Mouse (Mus musculus): Measurements from ENCODE around the gene Ticrr.

GRCm38 (mm10) chr7:79710130-79710607, 50.2 kb downstream of the Ticrr start:
- TF ChIP-seq POLR2A (IDR thresholded peaks at IDR 0.05; ENCODE audit: control insufficient read depth, low read depth, low read length) (peak; percentile 62; the same call in 1 of the 2 replicates), CTCF (IDR thresholded peaks at IDR 0.05; ENCODE audit: control insufficient read depth, insufficient read depth, insufficient replicate concordance, low read depth, low read length) (peak; percentile 16; the same call in 1 of the 2 replicates)
